In genomic region chr13:97442283-97442682, GRCm38 (mm10) we compare ENCODE assay signal across 9 mouse cellular contexts.
DNase-seq lines count a peak whose midpoint lies in the region; ATAC-seq lines count a peak whose summit lies in the region.
"Had no signal": no experiment of that assay in that cellular context is flagged by ENCODE, and none has a peak within 500 bp of the region (broad histone marks: within the 10 kb centered on the region; RNA-seq: fewer than 3 reads in every experiment).

No protein-coding gene starts in this region.

- H3K4me3 ChIP-seq in forebrain, embryonic 14.5 days (ENCODE audit: low read depth, low read length): no peak overlapping the region
- H3K4me3 ChIP-seq in limb, embryonic 13.5 days: no peak overlapping the region
- no peak overlapping the region for H3K4me3 ChIP-seq in neural tube, embryonic 11.5 days (ENCODE audit: low read depth, low read length)

- DNase-seq in heart, adult 11 months: peak; percentile 94
- DNase-seq in heart, postnatal 36 days: no peak
- peak; percentile 56 to 66 for DNase-seq in CD8-positive naive resting alpha-beta T cell, adult 2 months (ENCODE audit: low read depth in 2 of 2, low spot score in 2 of 2)
- DNase-seq in forebrain, embryonic 14.5 days (ENCODE audit: low spot score): peak; percentile 24
- DNase-seq in neural tube, embryonic 11.5 days (ENCODE audit: low spot score): peak; percentile 47
- no peak for DNase-seq in urinary bladder, adult 2 months (ENCODE audit: low spot score)
- no peak for DNase-seq in urinary bladder, postnatal 36 days (ENCODE audit: low spot score in 2 of 2)

- no peaks in the 10 kb centered on the region for H3K27me3 ChIP-seq in forebrain, embryonic 14.5 days (replicated peaks; ENCODE audit: control insufficient read depth, insufficient read depth, low read length)
- H3K27me3 ChIP-seq in limb, embryonic 13.5 days: peaks cover 5% of the 10 kb centered on the region; the same call in 1 of the 2 replicates
- H3K27me3 ChIP-seq in neural tube, embryonic 11.5 days (ENCODE audit: control insufficient read depth, insufficient read depth, low read length): no peaks in the 10 kb centered on the region

- intact Hi-C loops in heart, postnatal 36 days (cut with DNase I): loop anchor here (5.0 kb wide), 1 partner anchor 105 kb away; no protein-coding TSS in a partner anchor

- no peak for ATAC-seq in forebrain, embryonic 14.5 days
- no peak for ATAC-seq in limb, embryonic 13.5 days (ENCODE audit: low FRiP score, low read depth)
- no peak for ATAC-seq in neural tube, embryonic 11.5 days (ENCODE audit: insufficient read depth, low FRiP score, low TSS enrichment)

- peak overlapping the region; percentile 14; the same call in 1 of the 2 replicates for H3K9ac ChIP-seq in forebrain, embryonic 14.5 days (ENCODE audit: low read length)
- no peak overlapping the region for H3K9ac ChIP-seq in limb, embryonic 13.5 days
- H3K9ac ChIP-seq in neural tube, embryonic 11.5 days (ENCODE audit: low read length): 0 out of 2 replicates have a peak overlapping the region, but pooled peaks have one; percentile 19

- no peaks in the 10 kb centered on the region for H3K36me3 ChIP-seq in forebrain, embryonic 14.5 days (ENCODE audit: control insufficient read depth, insufficient read depth, low read length)
- H3K36me3 ChIP-seq in limb, embryonic 13.5 days: no peaks in the 10 kb centered on the region
- no peaks in the 10 kb centered on the region for H3K36me3 ChIP-seq in neural tube, embryonic 11.5 days (ENCODE audit: control insufficient read depth, insufficient read depth, low read length)
- H3K36me3 ChIP-seq: G1E had no signal

- H3K4me2 ChIP-seq in forebrain, embryonic 14.5 days (ENCODE audit: low read length): no peak overlapping the region
- peak overlapping the region; percentile 39; the same call in 1 of the 2 replicates for H3K4me2 ChIP-seq in limb, embryonic 13.5 days (replicated peaks)
- no peak overlapping the region for H3K4me2 ChIP-seq in neural tube, embryonic 11.5 days (ENCODE audit: low read depth)

- WGBS in forebrain, embryonic 14.5 days: 28% methylated on average over 10 of the region's 10 CpGs
- WGBS in limb, embryonic 13.5 days: 33% methylated on average over 10 of the region's 10 CpGs
- 29% methylated on average over 10 of the region's 10 CpGs for WGBS in neural tube, embryonic 11.5 days

- peaks cover 40% of the 10 kb centered on the region for H3K4me1 ChIP-seq in forebrain, embryonic 14.5 days (ENCODE audit: control insufficient read depth, insufficient read depth, low read length)
- H3K4me1 ChIP-seq in limb, embryonic 13.5 days: peaks cover 36% of the 10 kb centered on the region
- H3K4me1 ChIP-seq in neural tube, embryonic 11.5 days (ENCODE audit: control insufficient read depth, insufficient read depth, low read length): peaks cover 25% of the 10 kb centered on the region

- no peaks in the 10 kb centered on the region for H3K9me3 ChIP-seq in forebrain, embryonic 14.5 days (replicated peaks; ENCODE audit: control insufficient read depth, low read length)
- no peaks in the 10 kb centered on the region for H3K9me3 ChIP-seq in limb, embryonic 13.5 days
- H3K9me3 ChIP-seq in neural tube, embryonic 11.5 days (ENCODE audit: control insufficient read depth, low read length): no peaks in the 10 kb centered on the region
- H3K9me3 ChIP-seq: G1E had no signal

- peak overlapping the region; percentile 29; the same call in 1 of the 2 replicates for H3K27ac ChIP-seq in forebrain, embryonic 14.5 days (ENCODE audit: low read depth, low read length)
- H3K27ac ChIP-seq in limb, embryonic 13.5 days: peak overlapping the region; percentile 17; the same call in 1 of the 2 replicates
- H3K27ac ChIP-seq in neural tube, embryonic 11.5 days (ENCODE audit: low read depth, low read length): peak overlapping the region; percentile 60; the same call in 1 of the 2 replicates

Comparison
In these comparisons a context has a peak if more than half of its experiments do, and no peak if none do; other contexts are left out.
1. DNase-seq: peak in heart, adult 11 months (single experiment), CD8-positive naive resting alpha-beta T cell, adult 2 months (2 of 2), forebrain, embryonic 14.5 days (single experiment) and neural tube, embryonic 11.5 days (single experiment); none in heart, postnatal 36 days (0 of 2), urinary bladder, adult 2 months (single experiment) and urinary bladder, postnatal 36 days (0 of 2).
2. Peak in every context shown above with its lines, with median percentiles within 50 percentile points of each other: H3K27ac ChIP-seq.